Mouse (Mus musculus) CH12.LX (cell line): ENCODE data around the gene Mrrf. TPM values are rescaled to one million over a fixed set of nuclear protein-coding genes. Genes with fewer than 3 reads are reported as not detected.
"Not testable (repeated sequence)": the region's sequence is repeated elsewhere in the genome, so short reads cannot be mapped to it uniquely, and the experiment has no call there.

ENCODE experiments used
- DNase-seq: peaks from one replicate; pipeline ENCODE4 v3.0.0-alpha.2; 2013; ENCODE audit errors: extremely low read depth
- H3K27ac ChIP-seq: 2 replicates; pipeline ENCODE4 v1.5.1; 2012; ENCODE audit warnings: low read depth, mild to moderate bottlenecking, control low read depth, moderate library complexity; ENCODE audit not compliant: insufficient read depth
- H3K27me3 ChIP-seq: replicated peaks from 2 replicates; pipeline ENCODE3; 2012; ENCODE audit warnings: inconsistent platforms
- H3K36me3 ChIP-seq, 2 experiments: replicated peaks in 1 of 2; 2 replicates each; pipeline versions ENCODE3 to v1.6.1; 2012; ENCODE audit warnings: inconsistent platforms in 1 of 2, low read length in 1 of 2, mild to moderate bottlenecking in 1 of 2, mixed read lengths in 1 of 2, moderate library complexity in 1 of 2; ENCODE audit not compliant: control insufficient read depth in 1 of 2, insufficient read depth in 1 of 2
- H3K4me1 ChIP-seq, 2 experiments: 2 replicates each; pipeline ENCODE4 v1.6.1; 2012; ENCODE audit warnings: inconsistent platforms in 1 of 2, moderate library complexity in 1 of 2; ENCODE audit not compliant: insufficient read depth in 2 of 2, control insufficient read depth in 1 of 2
- H3K4me2 ChIP-seq: 2 replicates; pipeline ENCODE4 v1.6.1; 2012; ENCODE audit warnings: low read depth, mild to moderate bottlenecking, control low read depth; ENCODE audit not compliant: poor library complexity, insufficient read depth, severe bottlenecking
- H3K4me3 ChIP-seq, 3 experiments: fragments of 150-350 bp in 1 of 3; sonication (generic) in 1 of 3; replicated peaks in 1 of 3; 2 replicates each; pipeline versions ENCODE3 to v1.5.1; 2011 to 2012; ENCODE audit warnings: low read depth in 2 of 3, low read length in 2 of 3, mild to moderate bottlenecking in 2 of 3, moderate library complexity in 2 of 3, control low read depth in 1 of 3, improper control_type of control experiment in 1 of 3, inconsistent platforms in 1 of 3, mixed read lengths in 1 of 3; ENCODE audit not compliant: poor library complexity in 1 of 3
- H3K79me2 ChIP-seq: replicated peaks from 2 replicates; pipeline ENCODE4 v1.6.1; 2012; ENCODE audit warnings: mild to moderate bottlenecking, moderate library complexity; ENCODE audit not compliant: control insufficient read depth, poor library complexity, insufficient read depth, severe bottlenecking; ENCODE audit errors: extremely low read depth
- H3K9ac ChIP-seq: 2 replicates; pipeline ENCODE4 v1.6.1; 2012; ENCODE audit warnings: low read depth, mild to moderate bottlenecking, control low read depth, moderate library complexity; ENCODE audit not compliant: insufficient read depth
- H3K9me3 ChIP-seq: replicated peaks from 2 replicates; pipeline ENCODE3; 2012; ENCODE audit warnings: low read length, inconsistent platforms, mixed read lengths
- BHLHE40 ChIP-seq: IDR thresholded peaks from 2 replicates; pipeline ENCODE4 v1.6.1; 2011; ENCODE audit warnings: mild to moderate bottlenecking, low read depth, low read length, improper control_type of control experiment
- CHD1 ChIP-seq: IDR thresholded peaks from 2 replicates; pipeline ENCODE4 v1.6.1; 2012; ENCODE audit warnings: low read depth, low read length, improper control_type of control experiment, inconsistent platforms
- CHD2 ChIP-seq: IDR thresholded peaks from 2 replicates; pipeline ENCODE4 v1.6.1; 2011; ENCODE audit warnings: low read length, improper control_type of control experiment
- CTCF ChIP-seq, 2 experiments: IDR thresholded peaks in 1 of 2; conservative IDR thresholded peaks in 1 of 2; 2 replicates each; pipeline ENCODE4 v1.5.1; 2011 to 2012; ENCODE audit warnings: low read depth in 2 of 2, low read length in 2 of 2, improper control_type of control experiment in 1 of 2, inconsistent platforms in 1 of 2, mild to moderate bottlenecking in 1 of 2, moderate library complexity in 1 of 2
- E2F4 ChIP-seq: IDR thresholded peaks from 2 replicates; pipeline ENCODE4 v1.6.1; 2011; ENCODE audit warnings: low read depth, low read length, improper control_type of control experiment; ENCODE audit not compliant: insufficient replicate concordance
- ELF1 ChIP-seq: IDR thresholded peaks from 2 replicates; pipeline ENCODE4 v1.6.1; 2014; ENCODE audit warnings: low read depth, mild to moderate bottlenecking, inconsistent platforms, low read length, improper control_type of control experiment
- GABPA ChIP-seq: IDR thresholded peaks from 2 replicates; pipeline ENCODE4 v1.6.1; 2012; ENCODE audit warnings: low read depth, low read length, improper control_type of control experiment, inconsistent platforms; ENCODE audit not compliant: insufficient replicate concordance
- IRF4 ChIP-seq: IDR thresholded peaks from 2 replicates; pipeline ENCODE4 v1.6.1; 2014; ENCODE audit warnings: low read depth, mild to moderate bottlenecking, inconsistent platforms, low read length, improper control_type of control experiment
- JUN ChIP-seq: IDR thresholded peaks from 2 replicates; pipeline ENCODE4 v1.6.1; 2011; ENCODE audit warnings: low read depth, mild to moderate bottlenecking, low read length, improper control_type of control experiment, moderate library complexity; ENCODE audit not compliant: insufficient read depth
- JUND ChIP-seq: conservative IDR thresholded peaks from 2 replicates; pipeline ENCODE4 v1.6.1; 2011; ENCODE audit warnings: low read depth, low read length, improper control_type of control experiment
- MAZ ChIP-seq: IDR thresholded peaks from 2 replicates; pipeline ENCODE4 v1.6.1; 2012; ENCODE audit warnings: low read depth, mild to moderate bottlenecking, inconsistent platforms, low read length, improper control_type of control experiment, moderate library complexity
- MEF2A ChIP-seq: IDR thresholded peaks from 2 replicates; pipeline ENCODE4 v1.6.1; 2014; ENCODE audit warnings: low read depth, mild to moderate bottlenecking, inconsistent platforms, low read length, improper control_type of control experiment, borderline replicate concordance
- NELFE ChIP-seq: IDR thresholded peaks from 2 replicates; pipeline ENCODE4 v1.6.1; 2011; ENCODE audit warnings: low read depth, low read length, improper control_type of control experiment
- NRF1 ChIP-seq: IDR thresholded peaks from 2 replicates; pipeline ENCODE4 v1.6.1; 2014; ENCODE audit warnings: low read depth, mild to moderate bottlenecking, inconsistent platforms, low read length, improper control_type of control experiment, moderate library complexity
- SIN3A ChIP-seq: IDR thresholded peaks from 2 replicates; pipeline ENCODE4 v1.6.1; 2012; ENCODE audit warnings: low read length, improper control_type of control experiment, inconsistent platforms
- TBP ChIP-seq: conservative IDR thresholded peaks from 2 replicates; pipeline ENCODE4 v1.6.1; 2011; ENCODE audit warnings: low read depth, low read length, improper control_type of control experiment
- UBTF ChIP-seq: IDR thresholded peaks from 2 replicates; pipeline ENCODE4 v1.6.1; 2012; ENCODE audit warnings: low read depth, mild to moderate bottlenecking, inconsistent platforms, low read length, improper control_type of control experiment, moderate library complexity
- ZKSCAN1 ChIP-seq: IDR thresholded peaks from 2 replicates; pipeline ENCODE4 v1.6.1; 2012; ENCODE audit warnings: low read depth, inconsistent platforms, low read length, improper control_type of control experiment, borderline replicate concordance
- ZMIZ1 ChIP-seq: IDR thresholded peaks from 2 replicates; pipeline ENCODE4 v1.6.1; 2012; ENCODE audit warnings: low read depth, mild to moderate bottlenecking, inconsistent platforms, low read length, improper control_type of control experiment
- ZNF384 ChIP-seq: IDR thresholded peaks from 2 replicates; pipeline ENCODE4 v1.6.1; 2012; ENCODE audit warnings: low read depth, low read length, improper control_type of control experiment, inconsistent platforms
- dilution Hi-C: fragments of 300-500 bp; cut with MboI; formaldehyde crosslinking; loops from 2 replicates; pipeline ENCODE4 v1.14.3; 2020; ENCODE audit warnings: low sequenced_read_pairs; ENCODE audit not compliant: extremely low pct_unique_long_range_greater_than_20kb, extremely low pct_ligation_motif_present
- in situ Hi-C: fragments of 300-500 bp; cut with MboI; formaldehyde crosslinking; loops from 3 replicates; pipeline ENCODE4 v1.14.3; 2019; ENCODE audit warnings: low sequenced_read_pairs, low pct_ligation_motif_present, low pct_unique_long_range_greater_than_20kb, mixed read lengths
- polyA plus RNA-seq: library from polyadenylated mRNA; unstranded; fragments of >175 nt; gene quantifications from 2 replicates; pipeline ENCODE4 v1.2.1, GENCODE M21; 2012; ENCODE audit warnings: low read depth; ENCODE audit not compliant: insufficient read length
- total RNA-seq, 2 experiments: library from RNA; depleted of rRNA; stranded (reverse); fragments of 300-350 nt in 1 of 2; fragments of >200 nt in 1 of 2; gene quantifications; 2 replicates each; pipeline ENCODE4 v1.2.3; 2012 to 2014

The Mrrf gene
- total and polyA plus RNA-seq, 3 experiments: 17.2 to 22.2 (median 20.9) TPM

- TF ChIP-seq CTCF (conservative IDR thresholded peaks at IDR 0.05 in 1 of 2, IDR thresholded peaks at IDR 0.05 in 1 of 2; ENCODE audit: low read depth in 2 of 2, low read length in 2 of 2) (no peak), ZMIZ1 (no peak), CHD1 (no peak), JUN (no peak), E2F4 (no peak), GABPA (no peak), MEF2A (no peak), NRF1 (no peak)
- TF ChIP-seq, all 38 proteins: peak for 0
- Histone ChIP-seq H3K4me2 (no peak overlapping the region), H3K9ac (no peak overlapping the region), H3K9me3 (no peaks in the 10 kb centered on the region), H3K4me1 (peaks cover 0 to 16% of the 10 kb centered on the region in 2 experiments; a peak in 2 of 4 replicates), H3K27me3 (no peaks in the 10 kb centered on the region), H3K36me3 (peaks cover 12 to 46% of the 10 kb centered on the region in 2 experiments), H3K79me2 (peaks cover 20% of the 10 kb centered on the region), H3K27ac (no peak overlapping the region), H3K4me3 (no peak overlapping the region)
- in situ Hi-C loops: no loop called here
- DNase-seq: no peak
- dilution Hi-C loops: no loop called here
Observed at GRCm38 (mm10) chr2:36139096-36139495, 2.9 kb downstream of the Mrrf start.

- Histone ChIP-seq H3K4me1 (peaks cover 0 to 12% of the 10 kb centered on the region in 2 experiments; a peak in 1 of 4 replicates), H3K79me2 (no peaks in the 10 kb centered on the region), H3K4me2 (no peak overlapping the region)
- TF ChIP-seq CTCF (conservative IDR thresholded peaks at IDR 0.05 in 1 of 2, IDR thresholded peaks at IDR 0.05 in 1 of 2; ENCODE audit: low read depth in 2 of 2, low read length in 2 of 2): no peak
- no peak for TF ChIP-seq ELF1
- TF ChIP-seq IRF4: no peak
- TF ChIP-seq CHD2: no peak
- TF ChIP-seq TBP: no peak
- no peak for TF ChIP-seq MEF2A
- TF ChIP-seq ZNF384: no peak
- no peak for TF ChIP-seq JUND
- no peak for TF ChIP-seq UBTF
- no peak for TF ChIP-seq NELFE
- no peak for TF ChIP-seq ZKSCAN1
- TF ChIP-seq MAZ: no peak
- TF ChIP-seq E2F4: no peak
- TF ChIP-seq NRF1: no peak
- no peak for TF ChIP-seq SIN3A
- no peak for TF ChIP-seq BHLHE40
- TF ChIP-seq, all 38 proteins: peak for 0
- no peak for DNase-seq
- H3K9ac ChIP-seq: no peak overlapping the region
- H3K27ac ChIP-seq: no peak overlapping the region
- peaks cover 22 to 53% of the 10 kb centered on the region in 2 experiments for H3K36me3 ChIP-seq
- H3K9me3 ChIP-seq: no peaks in the 10 kb centered on the region
- in situ Hi-C loops: no loop called here
- H3K27me3 ChIP-seq: no peaks in the 10 kb centered on the region
- dilution Hi-C loops: no loop called here
- H3K4me3 ChIP-seq: no peak overlapping the region
Observed at GRCm38 (mm10) chr2:36148876-36149365, 12.7 kb downstream of the Mrrf start.

- in situ Hi-C loops, DNase-seq: not testable (repeated sequence)
- H3K36me3 ChIP-seq: peaks cover 34 to 71% of the 10 kb centered on the region in 2 experiments
Observed at GRCm38 (mm10) chr2:36152401-36152800, 16.2 kb downstream of the Mrrf start.

More at GRCm38 (mm10) chr2:36152401-36152800, 16.2 kb downstream of the Mrrf start:
- H3K79me2 ChIP-seq, dilution Hi-C loops, H3K9ac ChIP-seq, H3K27me3 ChIP-seq, H3K4me2 ChIP-seq, H3K4me3 ChIP-seq, H3K9me3 ChIP-seq, H3K27ac ChIP-seq: not testable (repeated sequence)
- H3K4me1 ChIP-seq: peaks cover 0 to 13% of the 10 kb centered on the region in 2 experiments; a peak in 1 of 4 replicates
